Mouse (Mus musculus) embryo, embryonic 10.5 days (tissue): ENCODE measurements at regions not wholly inside any gene's neighbourhood (a gene's known extent, or its start where the extent isn't known, plus 50 kb on each side); places are given as distances from the start of the nearest gene placed in this dataset.
"Not testable (repeated sequence)": the region's sequence is repeated elsewhere in the genome, so short reads cannot be mapped to it uniquely, and the experiment has no call there.

Experiments
- DNase-seq: peaks from one replicate; pipeline ENCODE4 v3.0.0-alpha.2; 2015; ENCODE audit warnings: low spot score

- DNase-seq = no peak
These were observed 218.0 kb downstream of the Unc5cl start for GRCm38 (mm10) chr17:48672749-48673148.

- no peak for DNase-seq
These were observed 223.6 kb downstream of the Unc5cl start for GRCm38 (mm10) chr17:48678216-48678832.

GRCm38 (mm10) chr17:48680331-48680730, 225.6 kb downstream of the Unc5cl start:
- no peak for DNase-seq

GRCm38 (mm10) chr17:48688944-48689343, 234.2 kb downstream of the Unc5cl start:
- DNase-seq = no peak

- no peak for DNase-seq
These were observed 233.7 kb upstream of the Lrfn2 start for GRCm38 (mm10) chr17:48698456-48698855.

- DNase-seq = peak; percentile 45
These were observed 231.6 kb upstream of the Lrfn2 start for GRCm38 (mm10) chr17:48700591-48700990.

GRCm38 (mm10) chr17:48720506-48720905, 211.7 kb upstream of the Lrfn2 start:
- DNase-seq = no peak

- no peak for DNase-seq
These were observed 208.9 kb upstream of the Lrfn2 start for GRCm38 (mm10) chr17:48723286-48723685.

- no peak for DNase-seq
These were observed 207.6 kb upstream of the Lrfn2 start for GRCm38 (mm10) chr17:48724513-48725112.

GRCm38 (mm10) chr17:48726460-48726859, 205.7 kb upstream of the Lrfn2 start:
- no peak for DNase-seq

GRCm38 (mm10) chr17:48733801-48734200, 198.4 kb upstream of the Lrfn2 start:
- DNase-seq = no peak

GRCm38 (mm10) chr17:48737181-48737580, 195.0 kb upstream of the Lrfn2 start:
- DNase-seq = not testable (repeated sequence)

GRCm38 (mm10) chr17:48738708-48739107, 193.5 kb upstream of the Lrfn2 start:
- peak; percentile 14 for DNase-seq

GRCm38 (mm10) chr17:48742769-48743405, 189.3 kb upstream of the Lrfn2 start:
- DNase-seq = peak; percentile 4

- DNase-seq = no peak
These were observed 162.1 kb upstream of the Lrfn2 start for GRCm38 (mm10) chr17:48770099-48770498.

- peak; percentile 8 for DNase-seq
These were observed 160.4 kb upstream of the Lrfn2 start for GRCm38 (mm10) chr17:48771721-48772320.

- DNase-seq = peak; percentile 79
These were observed 157.8 kb upstream of the Lrfn2 start for GRCm38 (mm10) chr17:48774172-48774890.

GRCm38 (mm10) chr17:48775479-48775878, 156.7 kb upstream of the Lrfn2 start:
- DNase-seq = no peak

GRCm38 (mm10) chr17:48776502-48776902, 155.7 kb upstream of the Lrfn2 start:
- peak; percentile 52 for DNase-seq

GRCm38 (mm10) chr17:48780217-48780616, 152.0 kb upstream of the Lrfn2 start:
- no peak for DNase-seq

- no peak for DNase-seq
These were observed 147.8 kb upstream of the Lrfn2 start for GRCm38 (mm10) chr17:48784417-48784816.

- no peak for DNase-seq
These were observed 145.7 kb upstream of the Lrfn2 start for GRCm38 (mm10) chr17:48786501-48786900.
